Mouse (Mus musculus): ENCODE data around the gene Ranbp10. TPM values are rescaled to one million over a fixed set of nuclear protein-coding genes. Genes with fewer than 3 reads are reported as not detected.

Gene Ranbp10
- 24.4 and 25.6 TPM in 2 replicates for polyA plus RNA-seq (2012)

- Histone ChIP-seq H3K36me3 (ENCODE audit: control insufficient read depth) (peaks cover 81% of the 10 kb centered on the region), H3K9me3 (ENCODE audit: control insufficient read depth, low read length) (peaks cover 3% of the 10 kb centered on the region), H3K4me3 (replicated peaks) (peak within 1 kb of the TSS; percentile 87), H3K4me1 (ENCODE audit: control insufficient read depth) (peaks cover 77% of the 10 kb centered on the region), H3K27me3 (ENCODE audit: control insufficient read depth) (no peaks in the 10 kb centered on the region)
- TF ChIP-seq TAL1 (IDR thresholded peaks at IDR 0.05; ENCODE audit: low read length) (no peak), GATA1 (IDR thresholded peaks at IDR 0.05; ENCODE audit: low read length) (no peak)
These were observed at the start of gene Ranbp10, which contains the start of gene Tsnaxip1 for GRCm38 (mm10) chr8:105826861-105827848. Gene Ranbp10, minus strand, starts transcription at chr8:105827350. Gene Tsnaxip1, plus strand, starts transcription at chr8:105827731.

GRCm38 (mm10) chr8:105874301-105874700, 47.2 kb upstream of the Ranbp10 start:
- peaks cover 94% of the 10 kb centered on the region for H3K36me3 ChIP-seq (ENCODE audit: control insufficient read depth)

GRCm38 (mm10) chr8:105866364-105867029, 39.3 kb upstream of the Ranbp10 start:
- Histone ChIP-seq H3K4me3 (replicated peaks) (no peak overlapping the region), H3K27me3 (ENCODE audit: control insufficient read depth) (no peaks in the 10 kb centered on the region), H3K36me3 (ENCODE audit: control insufficient read depth) (peaks cover 87% of the 10 kb centered on the region), H3K9me3 (ENCODE audit: control insufficient read depth, low read length) (no peaks in the 10 kb centered on the region), H3K4me1 (ENCODE audit: control insufficient read depth) (peaks cover 73% of the 10 kb centered on the region)
- TF ChIP-seq GATA1 (IDR thresholded peaks at IDR 0.05; ENCODE audit: low read length) (no peak), TAL1 (IDR thresholded peaks at IDR 0.05; ENCODE audit: low read length) (peak; percentile 37; the same call in 1 of the 3 replicates)

More at GRCm38 (mm10) chr8:105874301-105874700, 47.2 kb upstream of the Ranbp10 start:
- Histone ChIP-seq H3K4me3 (replicated peaks) (no peak overlapping the region), H3K9me3 (ENCODE audit: control insufficient read depth, low read length) (no peaks in the 10 kb centered on the region), H3K27me3 (ENCODE audit: control insufficient read depth) (no peaks in the 10 kb centered on the region), H3K4me1 (ENCODE audit: control insufficient read depth) (peaks cover 20% of the 10 kb centered on the region)
- TF ChIP-seq GATA1 (IDR thresholded peaks at IDR 0.05; ENCODE audit: low read length): no peak
- no peak for TF ChIP-seq TAL1 (IDR thresholded peaks at IDR 0.05; ENCODE audit: low read length)

GRCm38 (mm10) chr8:105861951-105862350, 34.8 kb upstream of the Ranbp10 start:
- TF ChIP-seq GATA1 (IDR thresholded peaks at IDR 0.05; ENCODE audit: low read length) (no peak), TAL1 (IDR thresholded peaks at IDR 0.05; ENCODE audit: low read length) (no peak)
- H3K9me3 ChIP-seq (ENCODE audit: control insufficient read depth, low read length): no peaks in the 10 kb centered on the region
- H3K36me3 ChIP-seq (ENCODE audit: control insufficient read depth): peaks cover 62% of the 10 kb centered on the region
- H3K27me3 ChIP-seq (ENCODE audit: control insufficient read depth): no peaks in the 10 kb centered on the region
- peak overlapping the region; percentile 78 for H3K4me3 ChIP-seq (replicated peaks)
- H3K4me1 ChIP-seq (ENCODE audit: control insufficient read depth): peaks cover 90% of the 10 kb centered on the region

- H3K4me1 ChIP-seq (ENCODE audit: control insufficient read depth): peaks cover 90% of the 10 kb centered on the region
- peak within 1 kb of the TSS; percentile 78 for H3K4me3 ChIP-seq (replicated peaks)
- peaks cover 51% of the 10 kb centered on the region for H3K36me3 ChIP-seq (ENCODE audit: control insufficient read depth)
- H3K9me3 ChIP-seq (ENCODE audit: control insufficient read depth, low read length): no peaks in the 10 kb centered on the region
- H3K27me3 ChIP-seq (ENCODE audit: control insufficient read depth): no peaks in the 10 kb centered on the region
- TF ChIP-seq TAL1 (IDR thresholded peaks at IDR 0.05; ENCODE audit: low read length) (no peak), GATA1 (IDR thresholded peaks at IDR 0.05; ENCODE audit: low read length) (no peak)
These were observed 33.2 kb upstream of the Ranbp10 start, which contains the start of gene Nutf2 for GRCm38 (mm10) chr8:105860143-105860981. Gene Nutf2, plus strand, starts transcription at chr8:105860580.

- H3K27me3 ChIP-seq (ENCODE audit: control insufficient read depth): no peaks in the 10 kb centered on the region
- TF ChIP-seq TAL1 (IDR thresholded peaks at IDR 0.05; ENCODE audit: low read length) (peak; percentile 66), GATA1 (IDR thresholded peaks at IDR 0.05; ENCODE audit: low read length) (peak; percentile 43; the same call in 1 of the 2 replicates)
- H3K36me3 ChIP-seq (ENCODE audit: control insufficient read depth): peaks cover 43% of the 10 kb centered on the region
- no peaks in the 10 kb centered on the region for H3K9me3 ChIP-seq (ENCODE audit: control insufficient read depth, low read length)
- peaks cover 87% of the 10 kb centered on the region for H3K4me1 ChIP-seq (ENCODE audit: control insufficient read depth)
- H3K4me3 ChIP-seq (replicated peaks): peak overlapping the region; percentile 78
These were observed 32.2 kb upstream of the Ranbp10 start for GRCm38 (mm10) chr8:105859314-105859713.

- H3K9me3 ChIP-seq (ENCODE audit: control insufficient read depth, low read length): no peaks in the 10 kb centered on the region
- no peaks in the 10 kb centered on the region for H3K27me3 ChIP-seq (ENCODE audit: control insufficient read depth)
- H3K4me3 ChIP-seq (replicated peaks): peak overlapping the region; percentile 13
- peaks cover 80% of the 10 kb centered on the region for H3K4me1 ChIP-seq (ENCODE audit: control insufficient read depth)
- H3K36me3 ChIP-seq (ENCODE audit: control insufficient read depth): peaks cover 34% of the 10 kb centered on the region
- TF ChIP-seq GATA1 (IDR thresholded peaks at IDR 0.05; ENCODE audit: low read length): no peak
- no peak for TF ChIP-seq TAL1 (IDR thresholded peaks at IDR 0.05; ENCODE audit: low read length)
These were observed 31.3 kb upstream of the Ranbp10 start for GRCm38 (mm10) chr8:105858495-105858894.

- Histone ChIP-seq H3K36me3 (ENCODE audit: control insufficient read depth) (peaks cover 23% of the 10 kb centered on the region), H3K27me3 (ENCODE audit: control insufficient read depth) (no peaks in the 10 kb centered on the region), H3K9me3 (ENCODE audit: control insufficient read depth, low read length) (no peaks in the 10 kb centered on the region), H3K4me1 (ENCODE audit: control insufficient read depth) (peaks cover 68% of the 10 kb centered on the region), H3K4me3 (replicated peaks) (peak overlapping the region; percentile 90)
- no peak for TF ChIP-seq TAL1 (IDR thresholded peaks at IDR 0.05; ENCODE audit: low read length)
- TF ChIP-seq GATA1 (IDR thresholded peaks at IDR 0.05; ENCODE audit: low read length): no peak
These were observed 29.2 kb upstream of the Ranbp10 start for GRCm38 (mm10) chr8:105856168-105856835.

Measured in erythroblast, embryonic 14.5 days (primary cell).